Mouse (Mus musculus) limb, embryonic 14.5 days (tissue): ENCODE measurements around the gene 3830403N18Rik. TPM values are rescaled to one million over a fixed set of nuclear protein-coding genes. Genes with fewer than 3 reads are reported as not detected.
"Not testable (repeated sequence)": the region's sequence is repeated elsewhere in the genome, so short reads cannot be mapped to it uniquely, and the experiment has no call there.

Source experiments
- ATAC-seq: fragments of 200-750 bp; cut with Nextera tagmentation; 2 replicates; pipeline ENCODE4 v1.8.0; 2017; ENCODE audit warnings: low read depth, moderate number of reproducible peaks, moderate TSS enrichment; ENCODE audit not compliant: low FRiP score
- DNase-seq: peaks from one replicate; pipeline ENCODE4 v3.0.0-alpha.2; 2015; ENCODE audit warnings: low spot score
- H3K27ac ChIP-seq: fragments of 300-500 bp; sonication (generic); replicated peaks from 2 replicates; pipeline ENCODE4 v1.5.1; 2014; ENCODE audit warnings: low read depth, mild to moderate bottlenecking, low read length, moderate library complexity, mixed read lengths
- H3K27me3 ChIP-seq: fragments of 300-500 bp; sonication (generic); 2 replicates; pipeline ENCODE4 v1.6.1; 2014; ENCODE audit warnings: low read length, mixed read lengths; ENCODE audit not compliant: control insufficient read depth, insufficient read depth
- H3K36me3 ChIP-seq: fragments of 300-500 bp; sonication (generic); 2 replicates; pipeline ENCODE4 v1.6.1; 2014; ENCODE audit warnings: mild to moderate bottlenecking, low read length, moderate library complexity, mixed read lengths; ENCODE audit not compliant: control insufficient read depth, insufficient read depth
- H3K4me1 ChIP-seq: fragments of 300-500 bp; sonication (generic); 2 replicates; pipeline ENCODE4 v1.6.1; 2014; ENCODE audit warnings: antibody characterized with exemption, low read length, mixed read lengths; ENCODE audit not compliant: control insufficient read depth, insufficient read depth
- H3K4me2 ChIP-seq: fragments of 300-500 bp; sonication (generic); replicated peaks from 2 replicates; pipeline ENCODE4 v1.6.1; 2014; ENCODE audit warnings: low read depth, mild to moderate bottlenecking, low read length, moderate library complexity; ENCODE audit not compliant: severe bottlenecking
- H3K4me3 ChIP-seq: fragments of 300-500 bp; sonication (generic); replicated peaks from 2 replicates; pipeline ENCODE4 v1.5.1; 2014; ENCODE audit warnings: low read length
- H3K9ac ChIP-seq: fragments of 300-500 bp; sonication (generic); 2 replicates; pipeline ENCODE4 v1.6.1; 2014; ENCODE audit warnings: mild to moderate bottlenecking, low read depth, low read length, moderate library complexity; ENCODE audit not compliant: severe bottlenecking
- H3K9me3 ChIP-seq: fragments of 300-500 bp; sonication (generic); 2 replicates; pipeline ENCODE4 v1.6.1; 2016; ENCODE audit warnings: low read length; ENCODE audit not compliant: control insufficient read depth
- POLR2A ChIP-seq: fragments of 200-500 bp; IDR thresholded peaks from 2 replicates; pipeline ENCODE4 v1.8.0; 2012; ENCODE audit warnings: inconsistent platforms, mild to moderate bottlenecking, moderate library complexity, borderline replicate concordance; ENCODE audit not compliant: insufficient read depth, insufficient read length; ENCODE audit errors: extremely low read depth
- WGBS: fragments of 180-500 bp; shearing (Covaris S2); extraction: QIAGEN DNeasy Blood & Tissue Kit; methylation state at CpG from one replicate; pipeline ENCODE4 v1.1.7; 2014; 5-methylcytosine and 5-hydroxymethylcytosine counted together
- polyA plus RNA-seq, 2 experiments: library from polyadenylated mRNA; depleted of rRNA in 1 of 2; stranded (reverse) in 1 of 2; unstranded in 1 of 2; fragments of >200 nt; fragmentation: Nextera tagmentation in 1 of 2; extraction: Ambion mirVana in 1 of 2; gene quantifications; 2 replicates each; pipeline versions ENCODE4 v1.2.1 to v1.2.3; 2012 to 2014

3830403N18Rik gene
- polyA plus RNA-seq (2012; rRNA removed) = 0.27 and 0.59 TPM in 2 replicates
- polyA plus RNA-seq (2014; fragmentation: Nextera tagmentation; extraction: Ambion mirVana) = 1.1 and 2.0 TPM in 2 replicates

GRCm38 (mm10) chrX:56136336-56136909 lies at the start of gene 3830403N18Rik:
Gene 3830403N18Rik (plus strand): TSS chrX:56136572.
- DNase-seq, H3K27ac ChIP-seq, H3K27me3 ChIP-seq, H3K4me3 ChIP-seq, H3K9ac ChIP-seq, ATAC-seq, H3K4me2 ChIP-seq, H3K4me1 ChIP-seq, H3K9me3 ChIP-seq, H3K36me3 ChIP-seq: not testable (repeated sequence)
- 78% methylated on average over 8 of the region's 15 CpGs for WGBS

GRCm38 (mm10) chrX:56151396-56151795 lies 15.0 kb downstream of the 3830403N18Rik start:
- no peak overlapping the region for H3K4me2 ChIP-seq
- no peaks in the 10 kb centered on the region for H3K36me3 ChIP-seq
- H3K27me3 ChIP-seq = no peaks in the 10 kb centered on the region
- no peak overlapping the region for H3K4me3 ChIP-seq
- no peak overlapping the region for H3K27ac ChIP-seq
- H3K9me3 ChIP-seq = no peaks in the 10 kb centered on the region
- no peak for TF ChIP-seq POLR2A
- no peaks in the 10 kb centered on the region for H3K4me1 ChIP-seq
- 88% methylated on average over 2 of the region's 2 CpGs for WGBS
- DNase-seq (no peak), ATAC-seq (no peak)
- no peak overlapping the region for H3K9ac ChIP-seq

- not testable (repeated sequence) for H3K9ac ChIP-seq, H3K4me1 ChIP-seq, H3K36me3 ChIP-seq, DNase-seq, H3K4me3 ChIP-seq, ATAC-seq, H3K27ac ChIP-seq, H3K9me3 ChIP-seq, H3K4me2 ChIP-seq, H3K27me3 ChIP-seq
- WGBS = no CpG with 5 or more reads among the region's 1 CpGs
These were observed 50.1 kb downstream of the 3830403N18Rik start for GRCm38 (mm10) chrX:56186449-56186848.

Other genes starting within 250 kb of the 3830403N18Rik start
- not detected in 2 replicates for gene Gm773, start 76.3 kb downstream of the 3830403N18Rik start, polyA plus RNA-seq (2012; rRNA removed)
- not detected in 2 replicates for gene Gm773, start 76.3 kb downstream of the 3830403N18Rik start, polyA plus RNA-seq (2014; fragmentation: Nextera tagmentation; extraction: Ambion mirVana)
- 6.1 and 6.2 TPM in 2 replicates for gene Zfp449, start 209.8 kb downstream of the 3830403N18Rik start, polyA plus RNA-seq (2012; rRNA removed)
- gene Zfp449, start 209.8 kb downstream of the 3830403N18Rik start, polyA plus RNA-seq (2014; fragmentation: Nextera tagmentation; extraction: Ambion mirVana) = 9.9 and 10.4 TPM in 2 replicates
- gene Smim10l2a, start 238.0 kb downstream of the 3830403N18Rik start, polyA plus RNA-seq (2012; rRNA removed) = 4.0 and 4.5 TPM in 2 replicates
- gene Smim10l2a, start 238.0 kb downstream of the 3830403N18Rik start, polyA plus RNA-seq (2014; fragmentation: Nextera tagmentation; extraction: Ambion mirVana) = 3.8 and 5.7 TPM in 2 replicates